Mouse (Mus musculus) layer of hippocampus, adult 6 months (tissue): Measurements from ENCODE around the gene Abca16. TPM values are rescaled to one million over a fixed set of nuclear protein-coding genes. Genes with fewer than 3 reads are reported as not detected.

Experiments used
- long read RNA-seq, 2 experiments: library from polyadenylated mRNA; unstranded; transcript quantifications; one replicate each; pipeline ENCODE4 v2.0.0; 2019 to 2020
- polyA plus RNA-seq: library from polyadenylated mRNA; unstranded; fragments of <200 nt; fragmentation: Nextera tagmentation; gene quantifications from 2 replicates; pipeline ENCODE4 v1.2.3, GENCODE M21; 2021

Abca16 gene
- not detected in 2 replicates for polyA plus RNA-seq
- long read RNA-seq, experiment 1, result 0 reads
- long read RNA-seq, experiment 2, result 0 reads

GRCm38 (mm10) chr7:120409447-120409846 lies at the start of gene Abca16:
Gene Abca16, plus strand, starts transcription at chr7:120409647.

Other genes with a start within 250 kb of the Abca16 start
- gene Anks4b, start 235.8 kb upstream of the Abca16 start, polyA plus RNA-seq, result 0.04 and 0.10 TPM in 2 replicates
- 218 and 220 TPM in 2 replicates for gene Crym, start 207.5 kb upstream of the Abca16 start, polyA plus RNA-seq
- gene Abca14, start 205.7 kb upstream of the Abca16 start, polyA plus RNA-seq, result not detected in 2 replicates
- not detected in 2 replicates for gene Abca15, start 81.0 kb upstream of the Abca16 start, polyA plus RNA-seq
- 234 and 247 TPM in 2 replicates for gene Uqcrc2, start 225.5 kb downstream of the Abca16 start, polyA plus RNA-seq